Mouse (Mus musculus) T-cell, adult 2 months (primary cell): Measurements from ENCODE around the gene 1700086D15Rik.

Experiments
- DNase-seq: peaks from one replicate; pipeline ENCODE4 v3.0.0; 2022; ENCODE audit warnings: low spot score

1700086D15Rik gene

DNA sequence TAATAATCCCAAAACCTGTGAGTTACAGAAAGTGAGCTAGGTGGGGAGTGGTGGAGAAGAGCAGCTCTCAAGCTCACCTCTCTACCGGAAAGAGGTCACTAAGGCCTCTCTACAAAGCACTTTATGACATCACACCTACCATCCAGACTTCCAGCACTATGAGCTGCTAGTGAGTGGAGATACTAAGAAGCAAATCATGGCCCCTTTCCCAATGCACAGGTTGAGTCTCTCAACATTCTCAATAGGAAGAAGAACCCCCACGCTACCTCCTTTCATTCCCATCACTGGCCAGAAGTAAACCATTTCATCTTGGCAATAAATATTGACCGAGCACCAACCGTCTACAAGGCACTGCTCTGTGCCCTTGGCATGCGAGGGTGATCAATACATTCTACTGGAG, at the start of gene 1700086D15Rik:
1700086D15Rik (minus strand) TSS at position 101 of the 400 bp plus-strand sequence.
- no peak for DNase-seq

DNA sequence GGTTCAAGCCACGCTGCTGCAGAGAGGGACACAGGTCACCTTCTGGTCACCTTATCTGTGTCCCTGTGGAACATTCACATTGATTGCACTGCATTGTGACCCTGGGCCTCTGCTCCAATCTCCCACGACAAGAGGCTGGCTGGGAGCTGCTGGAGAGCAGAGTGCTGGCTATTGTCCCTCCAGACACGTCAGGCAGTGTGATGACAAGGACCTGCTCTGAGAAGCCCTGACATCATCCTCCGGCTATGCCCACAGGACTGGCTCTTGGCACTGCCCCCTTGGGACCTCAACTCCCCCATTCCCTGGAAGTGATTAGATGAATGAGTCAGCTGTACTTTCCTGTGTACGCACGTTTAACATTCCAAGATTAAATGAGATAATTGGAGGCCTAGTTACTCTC, 49.8 kb upstream of the 1700086D15Rik start:
- DNase-seq: no peak

DNA sequence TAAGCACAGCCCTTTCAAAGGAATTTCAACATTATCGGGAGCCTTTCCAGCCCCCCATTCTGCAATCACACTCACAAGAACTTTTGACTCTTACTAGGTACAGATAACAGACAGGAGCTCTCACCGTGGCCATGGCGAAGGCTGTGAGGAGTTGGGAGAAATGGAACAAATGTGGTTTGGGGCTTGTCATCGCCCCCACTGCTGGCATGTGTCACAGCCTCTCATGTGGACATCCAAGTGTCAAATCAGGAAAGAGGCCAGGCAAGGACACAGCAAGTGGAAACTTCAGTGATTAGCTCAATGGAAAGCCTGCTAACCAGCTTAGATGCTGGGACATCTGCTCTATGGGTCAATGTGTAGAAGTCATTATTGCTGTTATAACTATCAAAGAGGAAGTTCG, 45.6 kb upstream of the 1700086D15Rik start:
- DNase-seq: no peak

DNA sequence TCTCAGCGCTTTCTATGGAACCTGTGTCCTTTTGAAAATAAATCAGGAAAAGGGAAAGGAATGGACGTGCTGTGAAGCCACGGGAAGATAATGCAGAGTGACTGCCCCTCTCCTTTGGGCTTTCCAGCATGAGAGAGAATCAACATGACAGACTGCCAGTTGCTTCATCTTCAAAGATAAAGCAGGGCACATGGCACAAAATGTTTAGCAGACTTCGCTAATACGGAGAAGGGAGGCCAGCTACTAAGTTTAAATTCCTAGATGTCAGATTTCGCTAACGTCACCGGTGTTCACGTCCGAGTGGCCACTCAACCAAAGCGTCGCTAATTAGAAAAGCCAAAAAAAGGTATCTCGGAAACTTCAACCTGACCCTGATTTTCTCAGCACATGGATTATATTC, 45.0 kb upstream of the 1700086D15Rik start:
- no peak for DNase-seq

DNA sequence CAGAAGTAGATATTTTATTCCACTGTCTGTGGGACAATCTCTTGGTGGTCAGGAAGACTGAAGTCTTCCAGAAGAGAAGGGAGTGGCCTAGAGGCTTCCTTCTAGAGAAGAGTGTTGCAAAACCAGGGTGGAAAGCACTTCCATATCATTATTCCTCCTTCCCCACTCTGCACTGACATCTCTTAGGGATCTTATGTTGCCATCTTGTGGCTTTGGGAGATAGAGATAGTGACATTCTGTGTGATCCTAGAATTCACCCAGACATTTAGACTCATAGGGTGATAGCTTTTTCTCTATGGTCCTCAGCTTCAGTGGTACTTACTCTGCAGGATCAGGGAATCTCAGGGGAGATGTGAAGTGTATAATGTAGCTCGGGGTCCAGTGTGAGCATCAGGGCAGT, 43.3 kb upstream of the 1700086D15Rik start:
- DNase-seq: no peak

DNA sequence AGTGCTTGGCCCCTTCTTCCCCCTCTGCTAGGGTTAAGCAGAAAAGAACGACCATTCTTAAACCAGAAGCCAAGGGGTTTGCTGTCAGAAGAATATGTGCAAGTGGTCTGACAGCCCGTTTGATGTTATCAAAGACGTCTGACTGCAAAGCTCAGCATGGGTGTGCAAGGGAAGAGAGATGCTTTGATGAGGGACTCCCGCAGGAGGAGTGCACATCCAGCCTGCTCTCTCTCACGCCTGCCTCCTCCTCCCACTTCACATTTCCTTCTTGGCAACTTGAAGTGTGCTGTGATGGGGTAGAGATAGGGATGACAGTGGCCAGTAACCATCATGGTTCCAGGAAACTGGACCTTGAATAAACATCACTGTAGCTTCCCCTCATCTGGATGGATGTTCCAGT, 42.5 kb upstream of the 1700086D15Rik start:
- no peak for DNase-seq

DNA sequence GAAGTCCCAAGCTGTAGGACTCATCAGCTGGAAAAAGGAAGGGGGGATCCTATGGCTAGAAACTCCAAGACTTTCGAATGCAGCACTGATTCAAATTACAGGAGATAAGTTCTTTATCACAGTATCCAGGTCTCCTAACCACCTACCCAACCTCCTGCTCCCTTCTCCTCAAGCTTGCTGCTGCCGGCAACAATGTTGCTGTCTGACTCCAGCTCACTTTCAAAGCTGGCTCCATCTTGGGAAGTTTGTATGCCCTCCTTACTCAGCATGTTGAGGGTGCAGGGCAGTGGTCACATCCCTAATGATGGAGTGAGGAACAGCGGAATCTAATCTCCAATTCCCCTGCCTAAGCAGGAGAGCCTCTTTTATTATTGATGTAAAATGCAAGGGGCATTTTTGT, 38.3 kb upstream of the 1700086D15Rik start:
- DNase-seq: no peak

DNA sequence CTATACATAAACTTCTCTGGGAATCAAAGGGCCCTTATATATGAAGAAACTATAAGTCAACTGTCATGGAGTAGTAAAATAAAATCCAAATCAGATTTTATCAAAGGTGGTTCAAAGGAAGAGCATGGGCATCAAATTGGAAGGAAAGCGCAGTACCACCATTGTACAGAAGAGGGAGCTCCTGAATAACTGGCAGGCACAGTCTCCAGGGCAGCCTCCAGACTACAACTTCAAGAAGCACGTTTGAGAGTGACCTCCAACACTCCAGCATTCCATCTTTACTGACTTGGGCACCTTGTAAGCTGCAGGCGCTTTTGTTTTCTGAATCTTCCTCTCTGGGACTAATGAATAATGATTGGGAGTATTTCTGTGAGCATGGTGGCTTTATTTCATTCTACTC, 37.6 kb upstream of the 1700086D15Rik start:
- no peak for DNase-seq

DNA sequence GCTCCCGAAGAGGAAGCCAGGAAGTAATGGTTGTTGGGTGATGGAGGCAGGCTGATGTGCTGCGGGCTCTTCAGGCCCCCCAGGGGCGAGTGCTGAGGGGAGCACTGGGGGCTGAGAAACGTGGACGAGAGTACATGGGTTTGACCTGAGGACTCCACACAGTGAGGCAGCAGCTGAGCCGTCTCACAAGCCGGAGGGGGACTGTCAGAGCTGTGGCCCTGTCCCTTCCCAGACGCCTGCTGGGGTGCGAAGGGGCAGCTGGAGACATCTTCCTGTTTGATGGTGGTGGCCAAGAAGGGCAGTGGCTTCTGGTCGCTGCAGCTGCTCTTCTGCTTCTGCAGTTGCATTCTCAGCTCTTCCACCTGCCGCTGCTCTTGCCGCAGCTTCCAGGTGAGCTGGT, 27.3 kb upstream of the 1700086D15Rik start:
- DNase-seq: no peak

DNA sequence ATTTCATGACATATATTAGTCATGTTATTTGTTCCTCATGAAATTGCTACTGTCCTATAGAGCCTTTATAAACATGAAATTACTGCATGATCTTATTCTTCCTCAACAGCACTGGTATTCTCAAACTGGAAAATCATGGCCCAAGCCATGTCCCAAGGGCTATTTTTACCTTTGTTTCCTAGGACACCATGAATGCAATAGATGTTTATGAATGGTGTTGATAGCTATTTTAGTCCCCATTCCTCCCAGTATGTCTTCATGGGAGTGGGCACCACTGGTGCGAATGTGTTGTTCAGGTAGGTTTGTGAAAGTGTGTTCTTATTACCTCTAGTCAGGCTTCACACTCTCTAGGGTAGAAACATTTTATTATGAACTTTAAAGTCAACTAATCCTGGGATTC, 25.4 kb upstream of the 1700086D15Rik start:
- no peak for DNase-seq

DNA sequence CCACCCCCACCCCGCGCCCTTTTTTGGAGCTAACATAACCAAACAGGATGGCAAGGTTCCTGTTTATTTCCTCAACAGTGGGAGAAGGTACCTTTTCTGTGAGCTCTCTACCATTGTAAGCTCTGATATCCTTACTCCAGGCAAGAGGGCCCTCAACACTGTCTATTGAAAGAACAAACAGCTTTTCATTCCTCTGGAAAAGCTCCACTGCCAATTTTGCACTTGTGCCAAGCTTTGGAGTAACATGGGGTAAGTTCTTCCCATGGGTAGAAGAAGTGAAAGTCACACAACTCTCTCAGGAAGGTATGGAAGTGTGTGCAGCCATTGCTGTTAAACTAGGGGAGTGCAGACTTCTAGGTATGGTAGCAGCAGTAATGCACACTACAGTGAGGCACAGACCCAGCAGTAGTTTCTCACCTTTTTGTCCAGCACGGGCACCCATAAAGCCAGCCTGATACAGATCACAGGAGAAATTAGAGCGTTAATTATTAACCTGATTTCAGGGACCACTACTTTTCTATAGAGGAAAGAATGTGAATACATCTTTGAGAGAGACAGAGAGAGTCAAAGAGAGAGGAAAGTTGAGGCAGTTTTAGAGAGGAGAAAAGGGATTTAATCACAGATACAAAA, 10.5 kb upstream of the 1700086D15Rik start:
- DNase-seq: no peak

DNA sequence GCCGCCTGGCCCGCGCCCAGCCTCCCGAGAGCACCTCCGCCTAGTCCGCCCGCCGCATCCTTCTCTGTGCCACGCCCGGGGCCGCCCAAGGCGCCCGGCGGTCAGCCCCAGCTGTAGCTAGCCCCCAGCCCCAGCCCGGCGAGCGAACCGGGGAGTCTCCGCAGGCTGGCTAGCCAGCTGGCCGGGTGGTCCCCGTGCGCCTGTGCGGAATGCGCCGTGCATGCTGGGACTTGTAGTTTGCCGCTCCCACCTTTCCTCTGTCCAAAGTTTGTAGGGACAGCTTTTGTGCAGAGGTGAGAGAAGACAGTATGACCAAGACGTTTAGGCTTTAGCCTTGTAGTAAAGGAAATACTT, 3.1 kb upstream of the 1700086D15Rik start, which contains the start of gene Arhgap44:
Arhgap44 (minus strand) TSS at position 195 of the 354 bp plus-strand sequence.
- DNase-seq: no peak

DNA sequence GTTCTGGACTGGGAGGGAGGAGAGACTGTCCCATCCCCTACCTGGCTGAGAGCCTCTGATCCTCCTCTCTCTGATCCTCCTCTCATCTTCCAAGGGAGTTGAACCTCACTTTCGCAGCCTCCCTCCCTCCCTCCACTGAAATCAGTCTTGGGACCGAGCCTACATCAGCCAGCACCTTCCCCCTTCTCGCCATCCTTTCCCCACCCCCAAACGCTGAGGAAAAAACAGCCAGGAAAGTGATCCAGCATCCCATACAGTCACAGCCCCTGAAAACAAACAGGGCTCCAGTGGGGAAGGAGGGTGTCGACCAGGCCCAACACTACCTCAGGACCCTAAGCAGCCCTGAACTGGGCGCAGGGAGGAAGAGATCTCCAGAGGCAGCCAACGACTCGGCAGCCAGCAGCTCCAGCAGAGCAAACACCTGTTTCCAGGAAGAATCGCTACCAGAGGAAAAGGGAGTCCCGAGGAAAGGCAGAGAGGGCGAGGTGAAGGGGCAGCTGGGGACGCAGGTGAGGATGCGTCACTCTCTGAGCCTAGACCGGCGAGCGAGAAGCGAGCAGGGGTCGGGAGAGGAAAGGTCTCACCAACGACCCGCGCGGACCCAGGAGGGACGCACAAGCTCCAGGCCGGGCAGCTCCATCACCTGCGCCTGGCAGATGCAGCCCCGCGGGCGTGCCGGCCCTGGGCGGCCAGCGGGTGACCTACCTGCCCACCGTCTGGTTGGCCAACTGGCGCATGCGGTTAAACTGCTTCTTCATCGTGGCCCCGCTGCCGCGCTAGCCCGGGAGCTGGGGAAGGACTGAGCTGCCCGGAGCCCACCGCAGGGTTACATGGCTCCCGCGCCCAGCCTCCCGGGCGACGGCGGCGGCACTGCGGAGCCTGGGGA, 2.4 kb upstream of the 1700086D15Rik start:
- DNase-seq: no peak

DNA sequence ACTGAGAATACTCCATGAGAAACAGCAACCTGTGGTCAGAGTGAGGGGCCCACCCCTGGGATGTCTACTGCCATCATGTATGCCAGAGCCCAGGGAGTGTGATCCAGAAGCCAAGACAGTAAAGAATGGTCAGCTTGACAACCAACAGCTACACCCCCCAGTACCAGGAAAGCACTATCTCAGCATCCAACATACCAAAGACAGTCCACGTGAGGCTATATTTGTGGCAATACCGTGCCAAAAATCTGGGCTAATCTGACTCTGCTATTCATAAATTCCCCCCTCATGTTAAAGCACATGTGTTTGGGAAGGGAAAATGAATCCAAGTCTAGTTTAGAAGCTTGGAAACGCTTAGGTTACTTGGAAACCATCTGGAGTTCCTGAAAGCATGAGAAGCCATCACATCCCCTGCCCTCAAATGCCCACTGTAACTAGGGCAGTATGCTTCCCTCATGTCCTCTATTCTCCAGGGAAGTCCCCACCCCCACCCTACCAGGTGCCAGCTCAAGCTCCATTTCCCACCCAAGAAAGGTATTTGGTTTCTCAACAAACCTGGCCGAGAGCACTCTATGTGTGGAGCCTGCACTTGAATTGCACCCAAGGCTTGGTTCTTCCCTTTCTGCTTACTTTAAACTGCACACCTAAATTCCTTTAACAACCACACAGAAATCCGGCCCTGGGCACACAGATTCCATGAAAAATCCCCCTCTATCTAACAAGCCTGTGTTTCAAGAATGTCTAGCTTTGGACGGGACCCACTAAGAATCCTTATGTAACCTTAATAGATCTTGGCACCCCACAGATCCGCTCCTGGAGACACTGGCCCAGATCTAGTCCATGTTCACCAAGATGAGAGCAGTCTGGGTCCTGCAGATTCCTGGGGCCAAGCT, 1.5 kb upstream of the 1700086D15Rik start:
- DNase-seq: no peak

DNA sequence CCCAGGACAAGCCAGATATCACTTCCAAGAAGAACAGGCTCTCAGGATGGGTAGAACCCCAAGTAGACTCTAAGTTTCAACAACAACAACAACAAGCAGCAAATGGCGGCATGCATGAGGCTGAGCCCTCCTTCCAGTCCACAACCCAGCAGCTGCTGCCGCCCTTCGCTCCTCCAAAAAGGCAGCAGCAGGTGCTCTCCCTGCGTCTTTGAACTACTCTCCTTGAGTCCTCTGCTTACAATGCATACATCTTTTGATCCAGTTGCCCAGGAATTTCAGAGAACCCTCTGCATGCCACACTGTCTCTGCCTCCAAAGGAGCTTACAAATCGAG, 1.1 kb downstream of the 1700086D15Rik start:
- no peak for DNase-seq

DNA sequence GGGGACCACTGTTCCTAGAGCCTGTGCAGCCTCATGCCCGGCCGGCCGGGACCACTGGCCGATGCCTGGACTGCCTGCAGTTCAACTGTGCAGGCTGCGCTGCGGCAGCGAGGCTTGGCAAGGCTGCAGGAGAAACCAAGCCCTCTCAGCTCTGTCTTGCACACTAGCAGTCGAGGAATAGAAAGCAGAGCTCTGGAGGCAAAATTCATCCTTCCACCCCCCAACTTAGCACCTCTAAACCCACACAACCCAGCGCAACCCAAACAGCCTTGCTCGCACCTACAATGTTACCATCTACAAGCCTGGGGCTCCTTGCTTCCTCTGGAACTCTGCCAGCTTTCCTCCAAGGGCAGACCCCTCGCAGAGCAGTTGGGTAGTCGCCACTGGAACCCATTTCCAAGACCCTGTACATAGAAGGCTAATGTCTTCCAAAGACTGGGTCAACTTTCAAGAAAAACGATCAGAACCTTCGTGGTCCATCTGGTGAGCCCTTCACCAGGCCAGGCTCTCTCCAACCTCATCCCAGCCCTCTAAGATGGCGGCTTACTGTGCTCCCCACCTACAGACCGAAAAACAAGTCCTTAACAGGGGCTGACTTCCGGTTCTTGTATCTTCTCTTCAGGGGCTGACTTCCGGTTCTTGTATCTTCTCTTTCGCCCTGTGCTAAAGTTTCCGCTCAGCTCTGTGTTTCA, 1.6 kb downstream of the 1700086D15Rik start:
- DNase-seq: no peak

DNA sequence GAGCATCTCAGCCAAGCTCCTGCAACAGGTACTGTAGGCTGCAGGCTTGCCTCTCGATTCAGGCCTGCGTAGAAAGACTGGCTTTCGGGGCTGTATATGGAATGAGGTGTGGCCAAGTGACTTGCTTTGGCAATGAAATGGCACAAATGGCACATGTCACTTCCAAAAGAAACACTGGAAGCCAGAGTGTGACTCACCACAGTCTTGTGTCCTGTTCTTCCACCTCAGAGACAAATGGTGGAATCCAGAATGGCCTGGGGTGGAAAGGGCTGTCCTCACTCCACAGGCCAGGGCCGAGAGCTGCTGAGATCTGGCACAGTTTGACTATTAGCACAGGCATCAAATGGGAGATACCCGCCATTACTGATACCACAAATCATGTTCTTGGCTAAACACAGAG, 6.7 kb downstream of the 1700086D15Rik start:
- DNase-seq: no peak

DNA sequence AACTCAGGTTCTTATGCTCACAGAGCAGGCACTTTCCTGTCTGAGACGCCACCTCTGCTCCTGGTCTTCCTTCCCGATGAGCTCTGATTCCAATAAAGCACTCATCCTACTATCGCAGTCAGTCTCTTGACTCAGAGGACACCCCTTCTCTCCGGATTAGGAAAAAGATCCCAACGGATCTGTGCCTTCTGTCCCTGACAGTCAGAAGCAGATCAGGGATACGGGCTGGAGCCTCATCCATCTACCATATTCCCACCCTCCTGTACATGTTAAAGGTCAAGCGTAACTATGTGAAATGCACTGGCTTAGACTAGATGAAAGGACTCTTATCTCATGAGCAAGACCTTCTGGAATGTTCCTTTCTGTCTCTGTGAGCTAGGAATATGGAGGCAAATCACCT, 11.2 kb downstream of the 1700086D15Rik start:
- no peak for DNase-seq

DNA sequence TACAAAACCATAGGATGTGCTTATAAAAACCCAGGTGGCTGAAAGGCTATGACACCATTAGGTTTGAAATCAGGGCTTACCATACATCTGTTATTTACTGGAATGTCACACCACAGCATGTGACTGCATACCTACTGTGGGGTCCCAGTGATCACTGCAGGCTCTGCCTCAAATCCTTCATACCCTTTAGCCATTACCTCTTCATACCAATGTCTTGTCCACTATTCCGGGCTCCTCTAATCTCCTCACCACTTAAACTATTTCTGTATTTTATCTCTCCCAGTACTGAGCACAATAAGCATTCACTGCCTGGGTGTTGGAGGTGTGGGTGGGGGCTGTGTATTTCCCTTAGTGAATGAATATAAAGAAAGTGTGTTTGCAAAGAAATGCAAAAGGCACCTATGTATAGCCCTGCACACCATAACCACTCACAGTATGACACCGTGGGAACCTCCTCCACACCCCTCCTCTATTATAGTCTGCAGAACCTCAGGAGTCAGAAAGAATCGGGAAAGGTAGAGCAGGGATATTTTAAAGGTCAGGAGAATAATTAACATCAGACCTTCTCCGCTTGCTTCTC, 16.8 kb downstream of the 1700086D15Rik start:
- DNase-seq: no peak

DNA sequence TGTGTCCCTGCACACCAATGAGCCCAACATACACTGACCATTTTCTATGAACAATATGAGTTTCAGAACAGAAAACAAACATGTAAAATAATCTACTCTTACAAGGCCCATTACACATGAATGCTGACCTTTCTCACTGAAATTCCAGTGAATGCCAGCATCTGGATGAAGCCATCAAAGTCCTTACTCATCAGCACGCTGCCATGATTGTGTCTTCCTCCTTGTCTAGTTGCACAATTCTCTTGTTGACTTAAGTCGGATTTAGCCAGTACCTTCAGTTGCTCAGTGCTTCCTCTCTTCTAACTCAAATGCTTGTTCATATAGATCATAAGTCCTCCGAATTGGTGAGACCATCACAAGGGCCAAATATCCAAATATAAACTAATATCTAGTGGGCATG, 20.7 kb downstream of the 1700086D15Rik start:
- DNase-seq: no peak

DNA sequence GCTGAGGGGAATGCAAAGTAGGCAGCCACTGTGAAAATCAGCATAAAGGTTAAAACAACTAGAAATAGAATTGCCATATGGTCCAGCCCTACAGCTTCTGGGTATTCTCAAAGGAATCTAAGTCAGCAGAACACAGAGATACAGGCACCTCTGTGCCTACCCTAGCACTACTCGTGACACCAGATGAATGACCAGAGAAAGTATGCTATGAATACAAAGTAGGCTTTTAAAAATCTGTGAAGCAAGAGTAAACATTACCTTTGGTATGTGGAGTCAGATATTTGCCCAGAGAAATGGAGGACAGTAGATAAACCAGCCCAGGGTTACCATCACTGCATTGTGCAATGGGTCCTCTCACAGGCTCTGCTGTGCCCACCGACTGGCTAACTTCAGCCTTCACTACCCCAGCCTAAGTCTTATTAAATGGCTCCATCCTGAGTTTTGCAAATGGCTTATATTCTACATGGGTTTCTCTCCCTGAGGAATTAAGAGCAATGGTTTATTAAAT, 22.5 kb downstream of the 1700086D15Rik start:
- no peak for DNase-seq
